Mouse (Mus musculus) embryonic facial prominence, embryonic 14.5 days (tissue): ENCODE results near the gene Ncam1. TPM values are rescaled to one million over a fixed set of nuclear protein-coding genes. Genes with fewer than 3 reads are reported as not detected.

Experiments
- ATAC-seq: fragments of 200-750 bp; cut with Nextera tagmentation; 2 replicates; pipeline ENCODE4 v1.8.0; 2017; ENCODE audit warnings: low read depth, moderate number of reproducible peaks, moderate TSS enrichment
- DNase-seq: peaks from one replicate; pipeline ENCODE4 v3.0.0-alpha.2; 2015; ENCODE audit warnings: low spot score
- H3K27ac ChIP-seq: fragments of 300-500 bp; sonication (generic); replicated peaks from 2 replicates; pipeline ENCODE4 v1.5.1; 2014; ENCODE audit warnings: low read depth, mild to moderate bottlenecking, low read length, moderate library complexity
- H3K27me3 ChIP-seq: fragments of 300-500 bp; sonication (generic); replicated peaks from 2 replicates; pipeline ENCODE4 v1.6.1; 2014; ENCODE audit warnings: low read length; ENCODE audit not compliant: control insufficient read depth, insufficient read depth
- H3K36me3 ChIP-seq: fragments of 300-500 bp; sonication (generic); 2 replicates; pipeline ENCODE4 v1.6.1; 2014; ENCODE audit warnings: low read length, mixed read lengths; ENCODE audit not compliant: control insufficient read depth, insufficient read depth
- H3K4me1 ChIP-seq: fragments of 300-500 bp; sonication (generic); 2 replicates; pipeline ENCODE4 v1.6.1; 2014; ENCODE audit warnings: antibody characterized with exemption, low read length; ENCODE audit not compliant: control insufficient read depth, insufficient read depth
- H3K4me2 ChIP-seq: fragments of 300-500 bp; sonication (generic); 2 replicates; pipeline ENCODE4 v1.6.1; 2014; ENCODE audit warnings: low read depth, mild to moderate bottlenecking, low read length, moderate library complexity, mixed read lengths
- H3K4me3 ChIP-seq: fragments of 300-500 bp; sonication (generic); 2 replicates; pipeline ENCODE4 v1.5.1; 2014; ENCODE audit warnings: low read depth, mild to moderate bottlenecking, low read length
- H3K9ac ChIP-seq: fragments of 300-500 bp; sonication (generic); 2 replicates; pipeline ENCODE4 v1.6.1; 2014; ENCODE audit warnings: low read depth, mild to moderate bottlenecking, low read length, moderate library complexity, mixed read lengths
- H3K9me3 ChIP-seq: fragments of 300-500 bp; sonication (generic); 2 replicates; pipeline ENCODE4 v1.6.1; 2016; ENCODE audit warnings: low read length; ENCODE audit not compliant: control insufficient read depth
- WGBS: fragments of 180-500 bp; shearing (Covaris S2); extraction: QIAGEN DNeasy Blood & Tissue Kit; methylation state at CpG from one replicate; pipeline ENCODE4 v1.1.7; 2014; 5-methylcytosine and 5-hydroxymethylcytosine counted together
- polyA plus RNA-seq: library from polyadenylated mRNA; unstranded; fragments of >200 nt; fragmentation: Nextera tagmentation; extraction: Ambion mirVana; gene quantifications from 2 replicates; pipeline ENCODE4 v1.2.1, GENCODE M21; 2014

The Ncam1 gene
- polyA plus RNA-seq, 1 experiment from 2014 or later, result 104 TPM

DNA sequence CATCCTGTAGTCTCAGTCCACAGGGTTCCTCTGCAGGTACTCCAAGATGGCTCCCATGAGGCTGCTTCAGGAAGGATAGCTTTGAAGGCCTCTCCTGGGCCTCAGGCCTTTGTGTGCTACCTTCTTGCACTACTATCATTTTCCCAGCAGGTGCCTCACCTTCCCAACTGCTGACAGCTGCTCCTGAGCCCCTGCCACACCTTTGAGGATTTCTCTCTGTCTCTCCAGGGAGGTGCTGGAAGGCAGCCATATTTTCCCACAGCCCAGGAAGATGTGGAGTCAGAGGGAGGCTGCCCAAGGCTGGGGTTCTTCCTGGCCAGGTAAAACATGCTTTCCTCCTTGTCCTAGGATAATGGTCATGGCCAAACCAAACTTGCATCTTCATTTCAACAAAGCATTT is 83.6 kb downstream of the Ncam1 start:
- no peaks in the 10 kb centered on the region for H3K27me3 ChIP-seq
- no peak overlapping the region for H3K9ac ChIP-seq
- H3K9me3 ChIP-seq, result no peaks in the 10 kb centered on the region
- no peaks in the 10 kb centered on the region for H3K4me1 ChIP-seq
- no peak overlapping the region for H3K4me3 ChIP-seq
- no peak overlapping the region for H3K27ac ChIP-seq
- no peaks in the 10 kb centered on the region for H3K36me3 ChIP-seq
- no peak overlapping the region for H3K4me2 ChIP-seq
- peak; percentile 56 for DNase-seq
- ATAC-seq, result peak; percentile 75; the same call in 1 of the 2 replicates

DNA sequence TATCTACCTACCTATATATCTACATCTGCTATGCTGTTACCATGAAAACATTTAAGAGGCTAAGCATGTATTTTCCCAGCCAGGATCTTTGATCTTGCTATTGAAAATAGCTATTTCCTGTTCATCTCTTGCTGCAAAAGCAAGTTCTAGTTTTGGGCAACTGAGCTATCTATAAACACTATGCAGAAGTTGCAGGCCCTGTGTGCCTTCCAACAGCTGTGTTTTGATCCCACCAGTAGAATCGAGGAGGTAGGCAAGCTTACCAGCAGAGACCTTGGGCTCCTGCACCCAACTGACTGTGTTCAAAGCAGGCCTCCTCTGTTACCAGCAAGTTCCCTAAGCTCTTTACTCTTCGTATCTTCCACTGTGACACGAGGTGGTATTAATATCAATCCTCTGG is 84.6 kb downstream of the Ncam1 start:
- no peak overlapping the region for H3K4me2 ChIP-seq
- H3K27me3 ChIP-seq, result no peaks in the 10 kb centered on the region
- H3K27ac ChIP-seq, result no peak overlapping the region
- H3K4me3 ChIP-seq, result no peak overlapping the region
- no peaks in the 10 kb centered on the region for H3K4me1 ChIP-seq
- WGBS, result 69% methylated on average over 3 of the region's 3 CpGs
- ATAC-seq, result 0 out of 2 replicates have a peak, but pooled peaks have one; percentile 66
- H3K9me3 ChIP-seq, result no peaks in the 10 kb centered on the region
- DNase-seq, result no peak
- no peaks in the 10 kb centered on the region for H3K36me3 ChIP-seq
- no peak overlapping the region for H3K9ac ChIP-seq

DNA sequence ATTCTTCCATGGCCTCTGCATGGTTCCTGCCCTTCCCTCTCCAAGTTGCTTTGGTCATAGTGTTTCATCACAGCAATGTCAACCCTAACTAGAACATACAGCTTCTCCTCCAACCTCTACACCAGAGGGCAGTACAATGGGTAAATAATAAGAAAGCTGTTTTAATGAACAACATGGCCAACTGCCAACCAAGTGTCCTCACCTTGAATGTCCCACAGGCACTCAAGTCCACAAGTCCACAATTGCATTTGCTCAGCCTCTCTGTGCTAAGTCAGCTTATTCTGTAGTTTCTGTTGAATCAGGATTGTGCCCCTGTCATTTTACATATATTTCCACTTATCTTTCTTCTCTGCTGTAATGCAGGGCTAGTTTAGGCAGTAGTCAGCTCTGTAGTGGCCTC is 91.1 kb downstream of the Ncam1 start:
- no peaks in the 10 kb centered on the region for H3K4me1 ChIP-seq
- H3K27ac ChIP-seq, result no peak overlapping the region
- H3K4me3 ChIP-seq, result no peak overlapping the region
- H3K4me2 ChIP-seq, result no peak overlapping the region
- H3K27me3 ChIP-seq, result no peaks in the 10 kb centered on the region
- no peak overlapping the region for H3K9ac ChIP-seq
- ATAC-seq (no peak), DNase-seq (no peak)
- H3K9me3 ChIP-seq, result no peaks in the 10 kb centered on the region
- no peaks in the 10 kb centered on the region for H3K36me3 ChIP-seq

DNA sequence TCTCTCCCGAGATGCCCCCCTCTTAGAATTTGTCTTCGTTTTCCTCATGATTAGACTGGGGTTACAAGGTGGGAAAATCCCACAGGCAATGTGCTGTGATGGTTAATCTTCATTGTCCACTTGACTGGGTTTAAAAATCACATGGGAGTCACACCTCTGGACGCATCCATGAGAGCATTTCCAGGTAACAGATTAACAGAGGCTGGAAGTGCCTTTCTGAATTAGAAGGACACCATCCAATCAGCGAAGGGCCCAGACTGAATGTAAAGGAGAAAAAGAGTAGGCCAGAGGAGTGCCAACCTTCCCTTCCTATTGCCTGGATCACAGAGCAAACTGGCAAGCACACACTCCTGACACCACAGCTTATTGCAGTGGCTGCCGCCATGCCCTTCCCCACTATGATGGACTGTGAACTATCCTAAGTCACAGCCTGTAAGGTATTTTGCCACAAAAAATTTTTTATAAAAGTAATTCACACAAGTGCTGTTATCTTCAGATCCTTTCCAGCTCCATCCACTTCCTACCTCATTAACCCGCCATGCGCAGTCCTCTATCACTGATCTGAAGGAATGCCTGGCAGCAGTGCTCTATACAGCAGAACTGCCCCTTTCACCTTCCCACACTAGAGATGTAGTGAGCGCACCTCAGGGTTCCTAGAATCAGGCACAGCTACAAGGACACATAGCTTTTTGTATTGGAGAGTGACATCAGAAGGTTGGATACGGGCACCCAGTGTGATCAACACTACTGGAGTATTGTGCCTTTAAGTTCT is 94.3 kb downstream of the Ncam1 start:
- no peaks in the 10 kb centered on the region for H3K9me3 ChIP-seq
- ATAC-seq, result no peak
- WGBS, result 80% methylated on average over 9 of the region's 9 CpGs

DNA sequence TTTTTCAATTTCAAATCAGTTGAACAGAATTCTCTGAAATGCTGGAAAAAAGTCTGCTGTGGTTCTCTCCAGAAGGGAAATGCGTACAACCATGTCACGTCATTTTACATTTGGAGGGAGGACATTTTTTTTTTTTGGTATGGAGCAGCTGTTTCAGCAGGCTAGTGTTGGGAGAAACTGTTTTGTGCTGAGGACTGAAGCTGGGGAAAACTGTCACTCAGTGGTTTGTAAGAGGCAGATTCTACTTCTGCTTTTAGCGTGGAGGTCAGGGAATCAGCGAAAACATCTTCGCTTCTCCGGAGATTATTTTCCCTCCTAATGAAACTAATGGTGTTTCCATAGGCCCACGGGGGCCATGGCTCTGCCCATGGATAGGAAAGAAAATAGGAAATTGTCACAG is 103.4 kb downstream of the Ncam1 start:
- no peak overlapping the region for H3K9ac ChIP-seq
- H3K9me3 ChIP-seq, result no peaks in the 10 kb centered on the region
- no peak overlapping the region for H3K4me2 ChIP-seq
- ATAC-seq (no peak), DNase-seq (no peak)
- H3K4me1 ChIP-seq, result no peaks in the 10 kb centered on the region
- no peak overlapping the region for H3K4me3 ChIP-seq
- no peak overlapping the region for H3K27ac ChIP-seq
- no peaks in the 10 kb centered on the region for H3K27me3 ChIP-seq
- H3K36me3 ChIP-seq, result no peaks in the 10 kb centered on the region
- WGBS, result 78% methylated on average over 7 of the region's 7 CpGs

More for the DNA sequence above, 94.3 kb downstream of the Ncam1 start:
- no peaks in the 10 kb centered on the region for H3K27me3 ChIP-seq
- H3K4me1 ChIP-seq, result no peaks in the 10 kb centered on the region
- no peak for DNase-seq
- no peak overlapping the region for H3K4me2 ChIP-seq
- no peak overlapping the region for H3K4me3 ChIP-seq
- H3K27ac ChIP-seq, result no peak overlapping the region
- no peak overlapping the region for H3K9ac ChIP-seq
- no peaks in the 10 kb centered on the region for H3K36me3 ChIP-seq

DNA sequence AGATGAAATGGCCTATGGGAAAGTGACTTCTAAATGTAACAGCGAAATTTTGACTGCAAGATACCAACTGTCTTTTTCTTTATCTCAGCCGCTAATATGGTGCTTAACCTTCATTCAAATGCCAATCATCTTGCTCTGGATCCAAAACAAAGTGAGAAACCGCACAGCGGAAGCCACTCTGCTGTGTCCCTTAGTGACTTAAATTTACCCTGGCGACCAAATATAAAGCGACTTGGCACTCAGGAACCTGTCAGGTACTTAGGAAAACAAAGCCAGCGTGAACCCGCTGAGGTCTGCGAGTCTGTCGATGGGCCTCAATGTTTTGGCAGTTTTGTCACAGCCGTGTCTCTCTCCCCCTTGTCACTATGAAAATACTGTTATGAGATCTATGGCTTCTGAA is 105.9 kb downstream of the Ncam1 start:
- WGBS, result 84% methylated on average over 11 of the region's 11 CpGs
- H3K4me2 ChIP-seq, result no peak overlapping the region
- no peak overlapping the region for H3K27ac ChIP-seq
- H3K9ac ChIP-seq, result no peak overlapping the region
- no peak for DNase-seq
- no peaks in the 10 kb centered on the region for H3K4me1 ChIP-seq
- H3K4me3 ChIP-seq, result no peak overlapping the region
- no peaks in the 10 kb centered on the region for H3K27me3 ChIP-seq
- ATAC-seq, result no peak
- H3K9me3 ChIP-seq, result no peaks in the 10 kb centered on the region
- no peaks in the 10 kb centered on the region for H3K36me3 ChIP-seq

DNA sequence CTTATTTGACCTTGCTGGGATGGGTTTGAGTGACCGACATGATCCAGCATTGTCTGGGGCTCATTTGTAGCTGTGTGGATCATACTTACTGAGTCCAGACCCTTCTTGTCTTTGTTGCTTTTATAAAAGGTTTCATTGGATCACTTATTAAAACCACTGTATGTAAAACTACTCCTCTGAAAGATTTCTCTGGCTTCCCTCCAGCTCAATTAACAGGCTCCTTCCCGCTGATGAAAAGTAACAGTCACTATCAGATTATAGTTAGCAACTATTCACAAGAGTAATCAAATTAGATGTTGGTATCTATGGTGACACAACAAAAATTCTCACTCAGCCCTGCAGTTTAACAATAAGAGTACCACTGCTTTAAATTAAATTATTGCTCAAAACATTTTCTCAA is 107.4 kb downstream of the Ncam1 start:
- no peak for DNase-seq

DNA sequence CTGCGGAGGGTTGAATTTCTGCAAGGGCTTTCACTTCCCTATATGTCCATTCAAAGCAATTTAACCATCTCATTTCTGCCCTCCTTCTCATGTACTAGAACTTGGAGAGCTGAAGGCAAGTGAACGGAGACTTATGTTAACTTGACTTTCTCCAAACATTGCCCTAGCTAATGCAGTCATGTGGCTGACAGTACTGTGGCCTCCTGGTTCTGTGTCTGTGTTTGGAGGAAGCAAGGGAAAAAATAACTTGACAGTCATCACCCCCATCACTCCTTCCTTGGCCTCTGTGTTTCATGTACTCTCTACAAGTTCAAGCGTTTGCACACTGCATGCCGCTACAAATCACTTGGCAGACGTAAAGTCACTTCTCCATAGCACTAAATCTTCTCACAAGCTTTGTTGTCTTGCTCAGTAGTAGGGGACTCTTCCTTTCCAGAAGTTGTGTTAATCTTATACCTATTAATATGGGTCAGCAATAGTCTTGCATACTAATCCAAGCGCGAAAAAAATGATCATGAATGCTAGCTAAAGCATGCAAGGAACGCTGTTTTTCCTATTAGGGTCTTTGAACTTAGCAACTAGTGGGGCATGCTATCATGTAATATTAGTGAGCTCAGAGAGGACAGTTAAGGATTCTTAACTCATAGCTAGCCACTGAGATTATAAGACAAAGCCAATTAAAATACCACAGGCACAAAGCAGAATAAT is 115.0 kb downstream of the Ncam1 start:
- Histone ChIP-seq H3K9me3 (no peaks in the 10 kb centered on the region), H3K4me3 (no peak overlapping the region), H3K36me3 (no peaks in the 10 kb centered on the region), H3K27me3 (no peaks in the 10 kb centered on the region), H3K4me2 (no peak overlapping the region), H3K9ac (no peak overlapping the region), H3K27ac (no peak overlapping the region), H3K4me1 (no peaks in the 10 kb centered on the region; the same call in none of the 2 replicates)
- no peak for DNase-seq
- WGBS, result 86% methylated on average over 8 of the region's 8 CpGs
- ATAC-seq, result no peak

More for the DNA sequence above, 107.4 kb downstream of the Ncam1 start:
- Histone ChIP-seq H3K4me1 (no peaks in the 10 kb centered on the region), H3K27me3 (no peaks in the 10 kb centered on the region), H3K4me2 (no peak overlapping the region), H3K9ac (no peak overlapping the region), H3K9me3 (no peaks in the 10 kb centered on the region), H3K4me3 (no peak overlapping the region), H3K36me3 (no peaks in the 10 kb centered on the region), H3K27ac (no peak overlapping the region)
- 76% methylated on average over 2 of the region's 2 CpGs for WGBS
- ATAC-seq, result no peak
